27 mouse cellular contexts compared by ENCODE assay signal in the genomic region with DNA sequence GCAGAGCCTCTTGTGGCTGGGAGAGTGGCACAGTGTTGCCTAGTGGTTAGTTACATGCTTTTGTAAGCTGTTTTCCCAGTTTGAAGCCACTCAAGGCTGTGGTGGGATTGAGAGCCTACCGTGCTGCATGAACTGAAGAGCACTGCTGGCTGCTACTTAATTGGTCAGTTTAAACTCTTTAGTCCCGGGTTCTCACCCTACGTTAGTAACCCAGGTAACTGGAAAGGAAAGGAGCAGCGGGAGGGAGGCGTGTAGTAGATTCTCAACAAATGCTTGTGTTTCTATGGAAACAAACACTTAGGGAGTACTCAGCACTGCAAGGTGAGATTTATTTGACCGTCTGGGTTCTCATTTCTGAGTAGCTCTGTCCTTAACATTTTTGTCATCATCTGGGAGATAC. TPM values are rescaled to one million over a fixed set of nuclear protein-coding genes. Genes with fewer than 3 reads are reported as not detected.
"Had no signal": no experiment of that assay in that cellular context is flagged by ENCODE, and none has a peak within 500 bp of the region (broad histone marks: within the 10 kb centered on the region; RNA-seq: fewer than 3 reads in every experiment).

No protein-coding gene starts in this region.

- H3K27me3 ChIP-seq: heart, embryonic 13.5 days; heart, embryonic 15.5 days; hindbrain, embryonic 13.5 days; hindbrain, embryonic 15.5 days; kidney, embryonic 15.5 days; limb, embryonic 13.5 days; limb, embryonic 15.5 days; liver, embryonic 12.5 days had no signal

- H3K9ac ChIP-seq: heart, embryonic 13.5 days; heart, embryonic 15.5 days; hindbrain, embryonic 13.5 days; hindbrain, embryonic 15.5 days; kidney, embryonic 15.5 days; limb, embryonic 13.5 days; limb, embryonic 15.5 days; liver, embryonic 12.5 days had no signal

- H3K9me3 ChIP-seq: heart, embryonic 10.5 days; heart, embryonic 13.5 days; heart, embryonic 15.5 days; hindbrain, embryonic 13.5 days; hindbrain, embryonic 15.5 days; kidney, embryonic 15.5 days; limb, embryonic 13.5 days; limb, embryonic 15.5 days; liver, embryonic 12.5 days had no signal

- H3K4me2 ChIP-seq: heart, embryonic 13.5 days; heart, embryonic 15.5 days; hindbrain, embryonic 13.5 days; hindbrain, embryonic 15.5 days; kidney, embryonic 15.5 days; limb, embryonic 13.5 days; limb, embryonic 15.5 days; liver, embryonic 12.5 days had no signal

- H3K4me3 ChIP-seq: gastrocnemius, adult 2 months; heart, embryonic 10.5 days; heart, embryonic 13.5 days; heart, embryonic 15.5 days; hindbrain, embryonic 13.5 days; hindbrain, embryonic 15.5 days; kidney, embryonic 15.5 days; limb, embryonic 13.5 days; limb, embryonic 15.5 days; liver, embryonic 12.5 days had no signal

- H3K36me3 ChIP-seq: heart, embryonic 10.5 days; heart, embryonic 13.5 days; heart, embryonic 15.5 days; limb, embryonic 13.5 days; limb, embryonic 15.5 days; liver, embryonic 12.5 days had no signal

- H3K27ac ChIP-seq: gastrocnemius, adult 2 months; heart, embryonic 10.5 days; heart, embryonic 13.5 days; heart, embryonic 15.5 days; hindbrain, embryonic 13.5 days; hindbrain, embryonic 15.5 days; hindbrain, postnatal 0 days; kidney, embryonic 15.5 days; kidney, postnatal 0 days; limb, embryonic 13.5 days; limb, embryonic 15.5 days; liver, embryonic 12.5 days had no signal

- H3K4me1 ChIP-seq: heart, embryonic 10.5 days; heart, embryonic 13.5 days; heart, embryonic 15.5 days; hindbrain, embryonic 13.5 days; hindbrain, embryonic 15.5 days; kidney, embryonic 15.5 days; limb, embryonic 13.5 days; limb, embryonic 15.5 days; liver, embryonic 12.5 days had no signal

- ATAC-seq: hindbrain, postnatal 0 days; intestine, embryonic 16.5 days; liver, embryonic 12.5 days had no signal

- DNase-seq: gastrocnemius, adult 2 months; gastrocnemius, postnatal 10 days; gastrocnemius, postnatal 25 days; heart, adult 18-20 months; heart, postnatal 14 days; heart, postnatal 36 days; kidney, adult 11 months; kidney, adult 2 months; kidney, adult 9 months; kidney, postnatal 14 days; kidney, postnatal 36 days; layer of hippocampus, adult 9-11 months; layer of hippocampus, postnatal 36 days; left cerebral cortex, postnatal 4 days had no signal

RNA-seq across cellular contexts. Expression of a gene that starts 32.3 kb away (rescaled TPM):
- total RNA-seq: gastrocnemius, postnatal 25 days; granulocyte monocyte progenitor cell, adult 5-6 weeks had no signal
